Mouse (Mus musculus): ENCODE measurements around the gene Chst11.

DNA sequence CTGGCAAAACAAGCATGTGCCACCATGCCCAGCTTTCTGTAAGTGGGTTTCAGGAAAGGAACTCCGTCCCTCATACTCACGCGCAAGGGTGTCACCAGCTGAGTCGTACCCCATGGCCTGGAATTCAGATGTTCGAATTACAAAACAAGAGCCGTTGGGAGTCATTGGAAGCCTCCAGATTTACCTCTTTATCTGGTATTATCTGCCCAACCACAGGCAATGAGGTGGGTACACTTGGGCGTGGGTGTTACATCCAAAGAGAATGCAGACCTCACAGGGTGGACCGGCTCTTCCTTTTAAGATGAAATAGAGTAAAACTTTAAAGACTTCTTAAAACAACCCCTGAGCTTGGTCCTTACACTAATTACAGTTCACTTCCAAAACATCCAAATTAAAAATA lies 200.9 kb downstream of the Chst11 start:
- TF ChIP-seq CTCF (IDR thresholded peaks at IDR 0.05; ENCODE audit: extremely low read depth, insufficient read depth, low read length), result no peak
- TF ChIP-seq POLR2A (IDR thresholded peaks at IDR 0.05; ENCODE audit: extremely low read depth, insufficient read depth, low read length), result no peak
